Mouse (Mus musculus): ENCODE measurements around the gene Psma6.
"Not testable (repeated sequence)": the region's sequence is repeated elsewhere in the genome, so short reads cannot be mapped to it uniquely, and the experiment has no call there.

The Psma6 gene

GRCm38 (mm10) chr12:55384023-55384749, at the start of gene Psma6:
TSS of gene Psma6 (plus strand) at chr12:55384222.
- DNase-seq (ENCODE audit: low spot score in 2 of 2) = no peak

- DNase-seq (ENCODE audit: low spot score in 2 of 2) = not testable (repeated sequence)
Measured at GRCm38 (mm10) chr12:55338490-55338889, 45.5 kb upstream of the Psma6 start.

DNA sequence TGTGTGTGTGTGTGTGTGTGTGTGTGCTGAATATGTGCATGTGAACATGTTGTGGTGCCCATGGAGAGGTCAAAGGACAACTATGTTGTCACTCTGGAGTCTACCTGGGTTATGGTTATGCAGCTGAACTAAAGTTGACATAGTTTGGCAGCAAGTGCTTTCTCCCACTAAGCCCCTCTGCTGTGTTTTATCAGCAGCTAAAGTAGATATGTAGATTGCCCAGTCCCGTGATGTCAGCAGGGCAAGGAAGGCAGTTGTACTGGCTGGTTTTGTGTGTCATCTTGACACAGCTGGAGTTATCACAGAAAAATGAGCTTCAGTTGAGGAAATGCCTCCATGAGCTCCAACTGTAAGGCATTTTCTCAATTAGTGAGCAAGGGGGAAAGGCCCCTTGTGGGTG, 41.0 kb upstream of the Psma6 start:
- DNase-seq (ENCODE audit: low spot score in 2 of 2) = not testable (repeated sequence)

DNA sequence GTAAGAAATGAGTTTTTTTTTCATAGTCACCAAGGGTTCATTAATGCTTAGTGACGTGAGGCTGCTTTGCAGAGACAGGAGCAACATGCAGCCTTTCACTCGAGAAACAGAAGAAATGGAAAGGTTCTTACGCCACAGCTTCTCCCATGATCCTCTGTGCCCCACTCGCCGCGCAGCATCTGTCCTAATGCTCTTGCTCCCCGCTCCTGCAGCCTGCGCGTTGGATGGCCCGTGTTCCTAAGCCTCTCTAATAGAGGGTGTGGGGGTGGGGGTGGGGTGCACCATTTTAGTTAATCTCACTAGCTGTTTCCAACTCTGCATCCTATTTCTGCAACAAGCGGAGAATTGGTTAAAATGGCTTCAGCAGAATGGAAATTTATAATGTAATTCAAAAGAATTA, 40.0 kb upstream of the Psma6 start:
- DNase-seq (ENCODE audit: low spot score in 2 of 2) = no peak

DNA sequence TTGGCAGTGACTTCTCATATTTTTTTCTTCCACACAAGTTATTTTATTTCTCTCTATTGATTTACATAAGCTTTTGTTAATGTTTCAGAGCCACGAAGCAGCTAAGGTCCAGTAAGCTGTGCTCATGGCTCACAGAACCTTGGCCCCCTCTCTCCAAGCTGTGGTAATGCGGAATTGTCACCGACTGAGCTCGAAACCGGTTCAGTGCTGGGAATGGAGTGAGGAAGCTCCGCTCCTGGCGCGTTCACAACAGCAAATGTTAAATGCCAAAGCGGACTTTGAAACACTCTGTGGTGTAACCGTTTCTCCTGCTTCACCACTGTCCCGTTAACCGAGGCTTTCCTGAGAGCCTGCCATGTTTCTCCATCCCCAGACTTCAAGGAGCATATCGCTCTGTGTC, 39.4 kb upstream of the Psma6 start:
- no peak for DNase-seq (ENCODE audit: low spot score in 2 of 2)

GRCm38 (mm10) chr12:55353423-55353822, 30.6 kb upstream of the Psma6 start:
- DNase-seq (ENCODE audit: low spot score in 2 of 2) = no peak

- DNase-seq (ENCODE audit: low spot score in 2 of 2) = peak; percentile 10 to 40
Measured at GRCm38 (mm10) chr12:55354904-55355303, 29.1 kb upstream of the Psma6 start.

- no peak for DNase-seq (ENCODE audit: low spot score in 2 of 2)
Measured at GRCm38 (mm10) chr12:55357303-55357702, 26.7 kb upstream of the Psma6 start.

DNA sequence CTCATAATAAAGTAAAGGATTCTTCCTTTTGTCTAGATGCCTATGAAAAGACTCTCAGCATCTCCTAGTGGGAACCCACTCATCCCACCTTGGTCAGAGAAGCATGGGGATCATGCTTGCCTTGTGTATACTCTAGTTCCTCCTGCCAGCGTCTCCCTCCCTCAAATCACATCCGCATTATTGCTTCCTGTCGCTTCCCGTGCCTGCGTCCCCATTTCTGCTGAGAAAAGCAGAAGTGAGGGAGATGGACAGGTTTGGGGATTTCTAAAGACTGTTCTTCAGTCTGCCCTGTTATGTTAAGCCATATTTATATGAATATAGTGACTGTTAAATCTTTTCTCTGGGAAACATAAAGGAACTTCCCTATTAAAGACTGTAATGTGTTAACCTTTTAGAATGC, 23.1 kb upstream of the Psma6 start:
- DNase-seq (ENCODE audit: low spot score in 2 of 2) = peak; percentile 14 to 20

GRCm38 (mm10) chr12:55365083-55365482, 18.9 kb upstream of the Psma6 start:
- DNase-seq (ENCODE audit: low spot score in 2 of 2) = no peak

GRCm38 (mm10) chr12:55372424-55373055, 11.5 kb upstream of the Psma6 start:
- DNase-seq (ENCODE audit: low spot score in 2 of 2) = no peak

- DNase-seq (ENCODE audit: low spot score in 2 of 2) = no peak
Measured at GRCm38 (mm10) chr12:55376956-55377609, 6.9 kb upstream of the Psma6 start.

- DNase-seq (ENCODE audit: low spot score in 2 of 2) = no peak
Measured at GRCm38 (mm10) chr12:55377610-55377980, 6.4 kb upstream of the Psma6 start.

DNA sequence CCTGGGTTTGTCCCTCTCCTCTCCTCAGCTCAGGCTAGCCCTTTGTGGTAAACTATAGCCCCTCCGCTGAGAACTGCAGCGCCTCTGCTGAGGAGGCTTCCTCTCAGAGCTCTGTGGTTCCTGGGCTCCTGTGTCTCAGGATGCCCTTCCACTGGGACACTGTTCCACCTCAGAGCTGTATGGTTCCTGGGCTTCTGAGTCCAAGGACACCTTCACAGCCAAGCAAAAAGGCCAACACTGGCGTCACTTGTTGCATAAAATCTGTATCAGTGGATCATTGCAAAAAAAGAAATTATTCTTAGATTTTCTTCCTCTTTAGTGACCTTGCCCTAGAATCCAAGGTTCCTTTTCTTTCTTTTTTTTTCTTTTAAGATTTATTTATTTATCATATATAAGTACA, 804 bp downstream of the Psma6 start:
- DNase-seq (ENCODE audit: low spot score in 2 of 2) = no peak

- peak in 1 of 2 experiments; percentile 30 for DNase-seq (ENCODE audit: low spot score in 2 of 2)
Measured at GRCm38 (mm10) chr12:55385931-55386330, 1.9 kb downstream of the Psma6 start.

- DNase-seq (ENCODE audit: low spot score in 2 of 2) = no peak
Measured at GRCm38 (mm10) chr12:55386456-55386855, 2.4 kb downstream of the Psma6 start.

DNA sequence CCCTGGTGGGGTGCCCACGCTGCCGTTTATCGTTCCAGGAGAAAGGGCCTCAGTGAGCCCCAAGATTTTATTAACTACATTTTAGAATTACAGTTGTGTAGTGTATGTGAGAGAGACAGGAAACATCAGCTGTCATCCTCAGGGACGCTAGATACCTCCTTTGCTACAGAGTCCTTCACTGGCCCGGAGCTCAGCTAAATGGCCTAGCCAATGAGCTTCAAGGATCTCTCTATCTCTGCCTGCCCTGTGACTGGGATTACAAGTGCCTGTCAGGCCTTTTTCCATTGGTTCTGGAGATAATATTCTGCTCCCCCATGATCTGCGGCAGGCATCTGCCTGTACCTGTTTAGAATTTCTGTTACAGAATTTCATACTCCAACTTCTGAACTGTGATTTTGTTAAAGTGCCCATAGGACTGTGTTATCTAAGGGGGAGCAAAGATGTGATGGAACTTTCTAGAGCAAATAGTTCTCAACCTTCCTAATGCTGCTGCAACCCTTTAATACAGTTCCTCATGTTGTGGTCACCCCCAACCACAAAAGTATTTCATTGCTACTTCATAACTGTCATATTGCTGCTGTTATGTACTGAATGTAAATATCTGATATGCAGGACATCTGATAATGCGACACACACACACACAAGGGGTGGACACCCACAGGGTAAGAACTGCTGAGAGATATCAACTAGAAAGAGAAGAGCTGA, 3.2 kb downstream of the Psma6 start:
- no peak for DNase-seq (ENCODE audit: low spot score in 2 of 2)

DNA sequence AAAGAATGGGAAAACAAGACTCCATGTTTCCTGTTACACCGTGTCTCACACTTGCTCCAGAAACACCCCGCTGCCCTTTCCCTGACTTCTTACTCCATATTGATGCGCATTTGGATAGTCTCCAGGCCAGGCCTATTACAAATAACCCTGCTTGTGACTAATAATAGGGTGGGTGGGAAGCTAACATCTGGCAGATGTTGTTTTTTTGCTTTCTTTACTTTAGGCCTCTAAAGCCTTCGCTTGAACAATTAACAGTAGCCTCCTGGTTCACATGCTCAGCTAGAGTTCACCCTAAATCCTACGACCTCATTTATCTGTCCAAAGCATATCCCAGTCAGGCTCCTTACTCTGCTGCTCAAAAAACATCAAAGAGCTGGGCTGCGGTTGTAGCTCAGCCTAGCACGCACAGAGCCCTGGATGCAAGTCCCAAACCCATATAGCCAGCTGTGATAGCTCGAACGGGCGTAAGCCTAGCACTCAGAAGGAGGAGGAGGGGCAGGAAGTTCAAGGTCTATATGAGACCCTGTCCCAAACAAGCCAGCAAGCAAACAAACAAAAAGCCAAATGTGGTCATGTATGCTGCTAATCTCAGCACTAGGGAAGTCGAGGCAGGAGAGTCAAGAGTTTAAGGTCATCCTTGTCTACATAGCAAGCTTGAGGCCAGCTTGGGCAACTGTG, 3.9 kb downstream of the Psma6 start:
- DNase-seq (ENCODE audit: low spot score in 2 of 2) = no peak

DNA sequence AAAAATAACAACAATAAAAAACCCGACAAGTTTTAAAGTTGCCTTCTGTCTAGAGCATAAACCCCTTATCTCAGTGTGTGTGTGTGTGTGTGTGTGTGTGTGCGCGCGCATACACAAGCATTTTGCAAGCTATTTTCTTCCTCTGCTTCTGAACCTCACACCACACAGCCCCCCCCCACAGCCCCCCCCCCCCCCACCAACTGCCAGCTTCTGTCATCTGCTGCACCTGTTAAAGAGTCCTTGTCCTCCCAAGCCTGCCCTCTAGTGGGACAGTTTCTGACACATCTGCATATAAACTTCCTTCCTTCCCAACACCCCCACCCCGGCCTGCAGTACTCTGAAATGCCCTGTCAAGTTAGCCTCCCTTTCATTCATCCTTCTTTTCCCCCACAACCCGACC, 4.5 kb downstream of the Psma6 start:
- DNase-seq (ENCODE audit: low spot score in 2 of 2) = peak; percentile 85 to 88

- DNase-seq (ENCODE audit: low spot score in 2 of 2) = peak; percentile 61 to 63
Measured at GRCm38 (mm10) chr12:55389132-55390081, 5.4 kb downstream of the Psma6 start.

GRCm38 (mm10) chr12:55392120-55392519, 8.1 kb downstream of the Psma6 start:
- DNase-seq (ENCODE audit: low spot score in 2 of 2) = no peak
